Mouse (Mus musculus) intestine, embryonic 14.5 days (tissue): Measurements from ENCODE around the gene Klhl20. TPM values are rescaled to one million over a fixed set of nuclear protein-coding genes. Genes with fewer than 3 reads are reported as not detected.
A peak's percentile ranks its signal among the peaks of the same experiment; 100 is the strongest.

Experiments used
- ATAC-seq: fragments of 200-750 bp; cut with Nextera tagmentation; replicated peaks from 2 replicates; pipeline ENCODE4 v1.8.0; 2017; ENCODE audit warnings: low read depth, moderate number of reproducible peaks, moderate TSS enrichment, moderate library complexity; ENCODE audit not compliant: low FRiP score, low TSS enrichment
- DNase-seq: peaks from one replicate; pipeline ENCODE4 v3.0.0-alpha.2; 2018; ENCODE audit warnings: low spot score
- H3K27ac ChIP-seq: fragments of 300-500 bp; sonication (generic); 2 replicates; pipeline ENCODE4 v1.5.1; 2014; ENCODE audit warnings: low read depth, mild to moderate bottlenecking, control low read depth
- H3K27me3 ChIP-seq: fragments of 300-500 bp; sonication (generic); replicated peaks from 2 replicates; pipeline ENCODE4 v1.6.1; 2014; ENCODE audit warnings: low read length, control low read depth; ENCODE audit not compliant: control insufficient read depth, insufficient read depth
- H3K36me3 ChIP-seq: fragments of 300-500 bp; sonication (generic); 2 replicates; pipeline ENCODE4 v1.6.1; 2014; ENCODE audit warnings: low read length, control low read depth; ENCODE audit not compliant: control insufficient read depth, insufficient read depth
- H3K4me1 ChIP-seq: fragments of 300-500 bp; sonication (generic); replicated peaks from 2 replicates; pipeline ENCODE4 v1.6.1; 2014; ENCODE audit warnings: low read length, control low read depth, mixed read lengths; ENCODE audit not compliant: control insufficient read depth, insufficient read depth
- H3K4me2 ChIP-seq: fragments of 300-500 bp; sonication (generic); 2 replicates; pipeline ENCODE4 v1.6.1; 2014; ENCODE audit warnings: low read length
- H3K4me3 ChIP-seq: fragments of 300-500 bp; sonication (generic); 2 replicates; pipeline ENCODE4 v1.5.1; 2014; ENCODE audit warnings: low read depth, low read length, control low read depth, mixed read lengths
- H3K9ac ChIP-seq: fragments of 300-500 bp; sonication (generic); 2 replicates; pipeline ENCODE4 v1.6.1; 2014; ENCODE audit warnings: mild to moderate bottlenecking, low read length
- H3K9me3 ChIP-seq: fragments of 300-500 bp; sonication (generic); 2 replicates; pipeline ENCODE4 v1.6.1; 2016; ENCODE audit warnings: low read length, control low read depth; ENCODE audit not compliant: control insufficient read depth
- WGBS: fragments of 180-500 bp; shearing (Covaris S2); extraction: QIAGEN DNeasy Blood & Tissue Kit; methylation state at CpG from one replicate; pipeline ENCODE4 v1.1.7; 2014; 5-methylcytosine and 5-hydroxymethylcytosine counted together
- polyA plus RNA-seq: library from polyadenylated mRNA; unstranded; fragments of >200 nt; fragmentation: Nextera tagmentation; extraction: Ambion mirVana; gene quantifications from 2 replicates; pipeline ENCODE4 v1.2.1, GENCODE M21; 2014

Gene Klhl20
- polyA plus RNA-seq, 1 experiment from 2014 or later: 15.0 TPM

DNA sequence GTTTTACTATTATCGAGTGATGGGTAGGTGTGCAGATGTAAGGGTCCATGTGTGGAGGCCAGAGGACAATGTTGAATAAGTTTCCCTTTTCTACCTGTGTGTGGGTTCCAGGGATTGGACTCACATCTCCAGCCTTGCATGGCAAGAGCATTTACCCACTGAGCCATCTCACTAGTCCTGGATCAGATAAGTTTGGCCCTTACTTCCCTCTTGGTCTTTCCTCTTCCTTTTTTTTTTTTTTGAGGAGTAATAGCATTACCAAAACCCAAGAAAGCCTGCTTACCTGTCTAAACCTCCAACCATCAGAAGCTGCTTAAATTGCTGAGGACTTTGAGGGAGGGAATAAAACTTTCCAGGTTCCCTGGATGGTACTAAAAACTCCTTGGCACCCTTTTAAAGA lies 74.1 kb downstream of the Klhl20 start:
- Histone ChIP-seq H3K4me1 (no peaks in the 10 kb centered on the region), H3K9me3 (no peaks in the 10 kb centered on the region), H3K9ac (no peak overlapping the region), H3K4me2 (no peak overlapping the region), H3K27ac (no peak overlapping the region), H3K36me3 (peaks cover 36% of the 10 kb centered on the region), H3K27me3 (no peaks in the 10 kb centered on the region), H3K4me3 (no peak overlapping the region)
- DNase-seq: no peak
- no peak for ATAC-seq
- 95% methylated on average over 1 of the region's 1 CpGs for WGBS

- H3K27me3 ChIP-seq: no peaks in the 10 kb centered on the region
- no peak for DNase-seq
- H3K9ac ChIP-seq: no peak overlapping the region
- no peak overlapping the region for H3K4me3 ChIP-seq
- no peak overlapping the region for H3K4me2 ChIP-seq
- H3K27ac ChIP-seq: no peak overlapping the region
- ATAC-seq: no peak
- 88% methylated on average over 3 of the region's 3 CpGs for WGBS
- peaks cover 41% of the 10 kb centered on the region for H3K36me3 ChIP-seq
- no peaks in the 10 kb centered on the region for H3K9me3 ChIP-seq
- H3K4me1 ChIP-seq: no peaks in the 10 kb centered on the region
Observed at GRCm38 (mm10) chr1:161046972-161047371, 84.3 kb downstream of the Klhl20 start.

- WGBS: 89% methylated on average over 7 of the region's 7 CpGs
- no peaks in the 10 kb centered on the region for H3K27me3 ChIP-seq
- no peak for ATAC-seq
- H3K27ac ChIP-seq: no peak overlapping the region
- H3K9ac ChIP-seq: no peak overlapping the region
- peaks cover 47% of the 10 kb centered on the region for H3K36me3 ChIP-seq
- no peaks in the 10 kb centered on the region for H3K4me1 ChIP-seq
- H3K9me3 ChIP-seq: no peaks in the 10 kb centered on the region
- DNase-seq: no peak
- no peak overlapping the region for H3K4me3 ChIP-seq
- no peak overlapping the region for H3K4me2 ChIP-seq
Observed at GRCm38 (mm10) chr1:161041261-161042020, 89.9 kb downstream of the Klhl20 start.

- no peaks in the 10 kb centered on the region for H3K27me3 ChIP-seq
- H3K4me3 ChIP-seq: no peak overlapping the region
- H3K27ac ChIP-seq: peak overlapping the region; percentile 18; the same call in 1 of the 2 replicates
- H3K9me3 ChIP-seq: no peaks in the 10 kb centered on the region
- DNase-seq (no peak), ATAC-seq (no peak)
- no peak overlapping the region for H3K9ac ChIP-seq
- H3K4me1 ChIP-seq: no peaks in the 10 kb centered on the region
- no peak overlapping the region for H3K4me2 ChIP-seq
- peaks cover 48% of the 10 kb centered on the region for H3K36me3 ChIP-seq
Observed at GRCm38 (mm10) chr1:161040855-161041254, 90.5 kb downstream of the Klhl20 start.

DNA sequence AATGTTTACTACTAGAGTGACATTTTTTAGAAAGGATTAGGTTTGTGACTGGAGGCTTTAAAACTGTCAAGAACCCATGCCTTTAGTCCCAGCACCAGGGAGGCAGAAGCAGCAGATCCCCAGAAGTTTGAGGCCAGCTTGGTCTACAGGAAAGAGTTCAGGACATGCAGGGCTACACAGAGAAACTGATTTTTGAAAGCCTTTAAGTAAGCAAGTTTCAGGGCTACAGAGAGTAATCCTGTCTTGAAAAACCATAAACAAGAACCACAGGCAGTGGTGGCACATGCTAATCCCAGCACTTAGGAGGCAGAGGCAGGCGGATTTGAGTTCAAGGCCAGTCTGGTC lies 90.9 kb downstream of the Klhl20 start:
- peaks cover 50% of the 10 kb centered on the region for H3K36me3 ChIP-seq
- peak; percentile 9 for ATAC-seq

GRCm38 (mm10) chr1:161039741-161040425 lies 91.4 kb downstream of the Klhl20 start:
- Histone ChIP-seq H3K4me3 (no peak overlapping the region), H3K9me3 (no peaks in the 10 kb centered on the region), H3K4me1 (no peaks in the 10 kb centered on the region), H3K9ac (no peak overlapping the region), H3K36me3 (peaks cover 50% of the 10 kb centered on the region), H3K27me3 (no peaks in the 10 kb centered on the region), H3K27ac (peak overlapping the region; percentile 18; the same call in 1 of the 2 replicates), H3K4me2 (no peak overlapping the region)
- ATAC-seq (peak; percentile 52), DNase-seq (peak; percentile 62)
- WGBS: 13% methylated on average over 3 of the region's 3 CpGs

More for the DNA sequence above, 90.9 kb downstream of the Klhl20 start:
- H3K4me1 ChIP-seq: no peaks in the 10 kb centered on the region
- no peaks in the 10 kb centered on the region for H3K9me3 ChIP-seq
- H3K4me2 ChIP-seq: no peak overlapping the region
- no peak overlapping the region for H3K9ac ChIP-seq
- H3K4me3 ChIP-seq: no peak overlapping the region
- H3K27ac ChIP-seq: peak overlapping the region; percentile 18; the same call in 1 of the 2 replicates
- WGBS: 53% methylated on average over 1 of the region's 1 CpGs
- H3K27me3 ChIP-seq: no peaks in the 10 kb centered on the region
- DNase-seq: no peak

DNA sequence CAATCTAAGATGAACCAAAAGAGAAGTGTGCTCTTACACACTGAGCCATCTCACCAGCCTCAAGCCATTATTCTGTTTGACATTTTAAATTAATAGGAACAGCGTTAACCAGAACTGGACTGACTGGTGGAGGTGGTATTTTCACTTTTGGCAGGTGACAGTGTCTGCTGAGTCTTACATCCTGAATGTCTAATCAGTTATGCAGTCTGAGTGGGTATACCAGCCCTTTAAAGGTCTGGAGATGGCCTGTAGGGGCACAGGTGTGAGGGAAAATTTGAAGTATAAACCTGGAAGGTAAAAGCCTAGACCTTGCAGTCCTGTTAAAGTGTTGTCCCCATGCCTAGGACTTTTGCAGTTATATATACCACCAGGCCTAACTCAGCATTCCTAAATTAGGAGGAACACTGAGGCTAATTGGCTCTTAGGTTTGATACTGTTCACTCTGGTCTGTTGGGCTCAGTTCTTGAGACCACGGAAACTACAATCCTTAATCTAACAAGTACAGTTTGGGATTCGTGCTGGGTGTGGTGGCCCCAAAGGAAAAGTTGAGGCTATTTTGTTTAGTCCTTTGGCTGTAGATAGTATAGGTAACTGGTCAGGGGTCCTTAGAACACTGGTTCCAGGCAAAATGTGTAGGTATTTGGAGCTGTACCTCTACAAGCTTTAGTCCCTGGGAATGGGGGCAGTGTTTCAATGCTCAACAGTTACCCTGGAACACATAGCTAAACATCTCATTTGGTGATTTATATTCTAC lies 92.2 kb downstream of the Klhl20 start:
- Histone ChIP-seq H3K36me3 (peaks cover 50% of the 10 kb centered on the region), H3K9ac (no peak overlapping the region), H3K4me1 (no peaks in the 10 kb centered on the region), H3K27ac (peak overlapping the region; percentile 29), H3K4me3 (no peak overlapping the region), H3K9me3 (no peaks in the 10 kb centered on the region), H3K27me3 (no peaks in the 10 kb centered on the region), H3K4me2 (no peak overlapping the region; the same call in 1 of the 2 replicates)
- WGBS: 14% methylated on average over 3 of the region's 3 CpGs
- DNase-seq (peak; percentile 59), ATAC-seq (peak; percentile 2; the same call in 1 of the 2 replicates)
